Mouse (Mus musculus) left cerebral cortex, adult 8-10 months (tissue): ENCODE measurements around the gene Sf3b6. TPM values are rescaled to one million over a fixed set of nuclear protein-coding genes. Genes with fewer than 3 reads are reported as not detected.

Experiments
- DNase-seq, 2 experiments: peaks; one replicate each; pipeline ENCODE4 v3.0.0; 2022; ENCODE audit warnings: low spot score in 2 of 2
- total RNA-seq, 4 experiments: library from RNA; stranded (reverse); gene quantifications; 2 replicates each; pipeline ENCODE4 v1.2.4; 2022

Sf3b6 gene
- total RNA-seq, 4 experiments from 2014 or later: 69.8 to 92.7 (median 81.2) TPM

DNA sequence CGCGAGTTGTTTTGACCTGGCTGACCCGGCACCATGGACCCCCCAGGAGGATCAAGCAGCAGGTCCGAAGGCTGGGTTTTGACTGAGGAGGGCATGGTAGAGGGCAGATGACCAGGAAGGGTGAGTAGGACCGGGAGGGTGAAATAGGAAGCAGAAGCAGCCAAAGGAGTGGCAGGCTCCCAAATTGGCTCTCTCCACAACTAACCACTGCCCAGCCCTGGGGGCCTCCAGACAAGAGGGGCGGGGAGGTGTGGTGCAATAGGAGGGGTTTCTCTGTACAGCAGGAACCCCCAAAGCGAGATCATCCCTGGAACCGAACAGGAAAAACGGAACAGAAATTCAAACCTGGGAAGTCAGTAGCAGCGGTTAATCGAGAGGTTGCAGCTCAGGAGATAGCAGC is 23.4 kb downstream of the Sf3b6 start:
- DNase-seq: no peak

- DNase-seq: peak in 1 of 2 experiments; percentile 41
Measured at GRCm38 (mm10) chr12:4841392-4841887, 24.1 kb downstream of the Sf3b6 start, which contains the start of gene Fkbp1b. Fkbp1b (minus strand) TSS chr12:4841591.

GRCm38 (mm10) chr12:4842456-4842855 is 25.1 kb downstream of the Sf3b6 start:
- DNase-seq: no peak

DNA sequence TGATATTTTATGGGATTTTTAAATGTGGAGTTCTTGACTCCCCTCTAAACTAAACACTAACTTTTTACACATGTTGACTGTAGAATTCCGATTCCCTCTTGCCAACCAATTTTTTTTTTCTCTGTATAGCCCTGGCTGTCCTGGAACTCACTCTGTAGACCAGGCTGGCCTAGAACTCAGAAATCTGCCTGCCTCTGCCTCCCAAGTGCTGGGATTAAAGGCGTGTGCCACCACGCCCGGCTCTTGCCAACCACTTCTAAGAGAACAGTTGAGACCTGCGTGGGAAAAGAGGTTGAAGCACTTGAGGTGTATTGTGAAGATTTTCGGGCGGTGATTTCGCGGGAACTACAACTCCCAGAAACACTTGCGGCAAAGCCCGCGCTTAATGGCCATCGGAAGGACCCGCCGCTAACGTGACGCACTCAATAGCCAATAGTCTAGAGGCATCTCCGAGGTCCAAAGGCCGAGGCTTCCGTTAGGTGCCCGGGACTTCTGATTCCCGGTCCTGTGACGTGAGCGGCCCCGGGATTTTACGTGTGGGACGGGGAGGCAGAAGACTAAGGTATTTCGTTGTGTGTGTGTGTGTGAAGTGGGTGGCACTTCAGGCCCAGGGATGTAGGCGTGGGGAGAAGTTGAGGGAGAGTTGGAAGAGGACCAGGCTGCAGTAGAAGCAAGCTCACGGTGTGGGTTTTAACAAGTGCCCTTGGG is 25.7 kb downstream of the Sf3b6 start, which contains the start of gene Wdcp:
Wdcp (plus strand) TSS at position 414 of the 708 bp plus-strand sequence.
- DNase-seq: peak; percentile 84 to 94

DNA sequence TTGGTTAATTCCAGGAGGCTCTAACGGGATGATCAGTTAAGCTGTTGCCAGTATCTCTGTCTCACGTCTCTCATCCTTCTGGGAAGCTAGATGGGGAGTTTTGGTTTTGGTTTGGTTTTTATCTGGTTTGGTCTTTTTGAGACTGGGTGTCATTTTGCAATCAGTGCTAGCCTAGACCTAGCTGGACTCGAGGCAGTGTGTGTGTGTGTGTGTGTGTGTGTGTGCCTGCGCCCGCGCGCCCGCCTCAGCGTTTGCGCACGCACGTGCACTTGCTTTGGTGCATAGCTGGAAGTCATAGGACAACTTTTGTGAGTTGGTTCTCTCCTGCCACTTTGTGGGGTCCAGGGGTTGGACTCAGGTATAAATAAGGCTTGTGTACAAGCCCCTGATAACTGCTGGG is 26.4 kb downstream of the Sf3b6 start:
- no peak for DNase-seq

DNA sequence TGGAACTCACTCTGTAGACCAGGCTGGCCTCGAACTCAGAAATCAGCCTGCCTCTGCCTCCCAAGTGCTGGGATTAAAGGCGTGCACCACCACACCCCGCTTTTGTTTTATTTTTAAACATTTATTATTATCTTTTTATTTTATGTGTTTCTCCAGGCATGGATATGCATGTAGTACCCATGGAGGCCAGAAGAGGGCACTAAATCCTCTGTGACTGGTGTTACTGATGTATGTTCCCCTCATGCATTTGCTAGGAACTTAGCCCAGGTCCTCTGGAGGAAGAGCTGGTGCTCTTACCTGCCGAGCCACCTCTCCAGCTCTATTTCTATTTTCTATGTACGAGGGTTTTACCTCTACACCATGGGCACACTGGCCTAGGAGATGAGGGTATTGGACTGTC is 38.8 kb downstream of the Sf3b6 start:
- no peak for DNase-seq

DNA sequence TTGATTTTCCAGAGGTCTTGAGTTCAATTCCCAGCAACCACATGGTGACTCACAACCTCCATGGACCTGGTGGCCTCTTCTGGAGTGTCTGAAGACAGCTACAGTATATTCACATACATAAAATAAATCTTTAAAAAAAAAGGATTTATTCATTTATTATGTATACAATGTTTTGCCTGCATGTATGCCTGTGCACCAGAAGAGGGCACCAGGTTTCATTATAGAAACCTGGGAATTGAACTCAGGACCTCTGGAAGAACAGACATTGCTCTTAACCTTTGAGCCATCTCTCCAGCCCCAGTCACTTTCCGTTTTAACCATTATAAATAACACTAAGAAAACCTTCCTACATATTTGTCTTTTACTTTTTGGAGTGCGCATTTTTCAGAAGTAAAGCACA is 39.5 kb downstream of the Sf3b6 start:
- DNase-seq: no peak

- DNase-seq: no peak
Measured at GRCm38 (mm10) chr12:4859241-4859914, 42.0 kb downstream of the Sf3b6 start.

- no peak for DNase-seq
Measured at GRCm38 (mm10) chr12:4862672-4863071, 45.3 kb downstream of the Sf3b6 start.

DNA sequence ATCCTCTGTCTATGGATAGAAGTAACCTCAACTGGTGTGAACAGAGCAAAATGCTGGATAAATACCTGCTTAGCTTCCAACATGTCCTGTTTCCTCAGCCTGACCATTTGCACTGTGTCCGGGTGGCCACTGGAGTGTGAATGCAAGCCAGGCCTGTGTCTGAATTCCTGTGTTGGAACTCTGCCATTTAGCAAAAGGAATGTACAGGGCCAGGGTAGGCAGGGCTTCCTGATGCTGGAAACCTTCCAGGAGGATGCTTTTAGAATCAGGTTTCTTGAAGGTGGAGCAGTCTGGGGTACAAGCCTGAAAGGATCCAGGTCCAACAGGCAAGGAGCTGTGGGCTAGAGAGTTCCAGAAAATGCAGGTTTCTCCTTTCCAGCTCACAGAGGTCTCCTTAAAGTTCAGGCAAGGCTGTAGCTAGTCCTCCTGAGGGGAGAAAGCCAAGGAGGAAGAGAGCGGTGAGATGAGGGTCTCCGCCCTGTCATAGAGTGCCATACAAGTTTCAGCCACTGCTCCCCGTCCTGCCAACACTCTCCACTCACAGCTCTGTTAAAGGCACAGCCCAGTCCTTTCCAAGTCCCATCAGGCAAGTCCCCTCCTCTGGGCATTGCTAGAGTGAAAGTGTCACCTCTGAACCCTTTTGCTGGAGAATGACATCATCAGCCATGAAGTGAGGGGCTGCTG is 46.5 kb downstream of the Sf3b6 start:
- no peak for DNase-seq

- DNase-seq: peak in 1 of 2 experiments; percentile 56
Measured at GRCm38 (mm10) chr12:4864338-4864690, 47.0 kb downstream of the Sf3b6 start.

- DNase-seq: no peak
Measured at GRCm38 (mm10) chr12:4868924-4869323, 51.6 kb downstream of the Sf3b6 start.

DNA sequence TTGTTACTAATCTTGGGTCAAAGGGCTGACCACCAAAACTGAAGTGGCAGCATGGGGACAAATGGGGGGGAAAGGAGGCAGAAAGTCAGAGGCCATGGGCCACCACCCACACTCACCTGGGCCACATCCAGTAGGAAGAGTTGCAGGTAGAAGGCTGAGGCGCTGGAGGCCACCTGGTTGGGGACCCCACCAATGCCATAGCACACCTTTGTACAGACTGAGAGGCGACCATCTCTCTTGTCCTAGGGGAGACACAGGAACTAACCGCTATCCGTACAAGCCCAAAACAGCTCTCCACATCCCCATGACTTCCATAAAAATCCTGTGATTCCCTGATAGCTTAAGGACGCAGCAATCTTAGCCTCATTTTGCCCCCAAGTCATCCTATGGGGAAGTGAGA is 53.9 kb downstream of the Sf3b6 start:
- no peak for DNase-seq

- DNase-seq: no peak
Measured at GRCm38 (mm10) chr12:4872273-4872672, 54.9 kb downstream of the Sf3b6 start.

GRCm38 (mm10) chr12:4872983-4873477 is 55.7 kb downstream of the Sf3b6 start:
- DNase-seq: no peak

DNA sequence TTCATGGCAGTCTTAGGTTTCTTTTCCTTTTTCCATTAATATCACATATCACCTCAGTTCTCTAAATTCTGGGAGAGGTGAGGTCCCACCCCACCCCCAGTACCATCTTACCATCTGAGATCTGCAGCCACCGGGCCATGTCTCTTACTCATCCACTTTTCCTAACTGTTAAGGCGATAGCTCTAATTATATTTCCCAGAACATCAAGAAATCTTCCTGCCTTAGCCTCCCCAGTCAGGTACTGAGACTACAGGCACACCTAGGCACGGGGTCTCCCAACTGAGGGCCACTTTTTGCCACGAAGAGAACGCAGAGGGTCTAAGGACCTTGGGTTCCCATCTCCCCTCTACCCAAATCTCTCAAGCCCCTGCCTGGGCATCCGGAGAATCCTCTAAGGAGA is 56.2 kb downstream of the Sf3b6 start:
- no peak for DNase-seq

DNA sequence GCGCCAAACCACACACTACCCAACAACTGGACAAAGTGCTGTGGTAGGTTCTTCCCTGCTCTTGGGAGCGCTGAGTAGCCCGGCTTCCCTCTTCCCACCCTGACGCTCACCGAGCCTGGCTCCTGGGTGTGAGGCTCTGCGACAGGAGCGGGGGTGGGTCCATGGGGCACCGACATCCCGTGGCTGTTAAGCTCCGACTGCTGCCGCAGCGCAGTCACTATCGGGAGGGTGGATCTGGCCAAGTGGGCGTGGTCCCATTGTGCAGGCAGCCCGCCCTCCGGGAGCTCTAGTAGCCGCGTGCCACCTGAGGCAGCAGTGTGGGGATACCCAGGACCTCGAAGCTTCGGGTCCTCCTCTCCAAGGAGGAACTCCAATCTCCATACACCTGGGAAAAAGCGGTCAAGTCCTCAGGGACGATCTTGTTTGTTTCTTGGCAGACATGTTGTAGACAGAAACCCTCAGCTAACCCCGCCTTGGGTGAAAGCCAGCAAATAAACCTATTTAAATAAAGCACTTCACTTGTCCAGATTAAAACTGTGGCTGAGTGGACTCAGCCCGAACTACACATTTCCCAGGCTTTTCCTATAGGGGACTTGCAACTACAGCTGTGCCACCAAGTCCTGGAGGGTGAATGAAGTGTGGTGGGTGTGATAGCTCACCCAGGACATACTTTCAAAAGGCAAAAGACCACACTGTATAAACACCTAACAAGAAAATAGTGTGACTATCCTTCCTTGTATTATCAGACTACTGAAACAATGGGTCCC is 57.0 kb downstream of the Sf3b6 start, which contains the start of gene Mfsd2b:
Mfsd2b (minus strand) TSS at position 199 of the 767 bp plus-strand sequence.
- DNase-seq: peak in 1 of 2 experiments; percentile 18

- DNase-seq: no peak
Measured at GRCm38 (mm10) chr12:4875623-4876022, 58.3 kb downstream of the Sf3b6 start.
